Mouse (Mus musculus): Measurements from ENCODE around the gene Lrrk1. TPM values are rescaled to one million over a fixed set of nuclear protein-coding genes. Genes with fewer than 3 reads are reported as not detected.

The Lrrk1 gene
- polyA plus RNA-seq, 1 experiment from 2014 or later = 29.3 TPM

- Histone ChIP-seq H3K4me1 (replicated peaks; ENCODE audit: control insufficient read depth, insufficient read depth, low read length) (peaks cover 24% of the 10 kb centered on the region), H3K36me3 (ENCODE audit: control insufficient read depth, insufficient read depth, low read length) (no peaks in the 10 kb centered on the region), H3K4me2 (ENCODE audit: low read depth, low read length) (peak overlapping the region; percentile 93), H3K27ac (ENCODE audit: low read length) (peak overlapping the region; percentile 84), H3K4me3 (ENCODE audit: low read length) (peak overlapping the region; percentile 90), H3K27me3 (ENCODE audit: control insufficient read depth, insufficient read depth, low read depth, low read length) (no peaks in the 10 kb centered on the region), H3K9ac (ENCODE audit: low read length) (peak overlapping the region; percentile 96), H3K9me3 (ENCODE audit: control insufficient read depth, low read length) (no peaks in the 10 kb centered on the region)
- ATAC-seq (ENCODE audit: low read depth) = peak; percentile 8; the same call in 1 of the 2 replicates
- 2% methylated on average over 13 of the region's 13 CpGs for WGBS
Measured at GRCm38 (mm10) chr7:66387419-66387812, 734 bp downstream of the Lrrk1 start.

DNA sequence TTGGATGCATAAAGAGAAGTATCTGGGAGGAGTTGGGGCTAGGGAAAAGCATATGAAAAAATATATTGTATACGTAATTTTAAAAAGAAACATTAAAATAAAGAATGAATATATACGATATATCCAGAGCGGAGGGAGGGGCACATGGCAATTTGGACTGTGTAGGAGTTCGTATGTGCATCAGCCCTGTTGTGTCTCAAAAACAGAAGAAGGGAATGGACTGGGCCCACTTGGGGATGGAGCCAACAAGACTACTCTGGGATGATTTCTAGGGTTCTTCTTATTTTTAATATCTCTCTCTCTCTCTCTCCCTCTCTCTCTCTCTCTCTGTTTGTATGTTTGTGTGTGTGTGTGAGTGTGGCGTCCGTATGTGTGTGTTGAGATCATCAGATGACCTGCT, 1.7 kb downstream of the Lrrk1 start:
- H3K4me2 ChIP-seq (ENCODE audit: low read depth, low read length) = no peak overlapping the region; the same call in 1 of the 2 replicates

DNA sequence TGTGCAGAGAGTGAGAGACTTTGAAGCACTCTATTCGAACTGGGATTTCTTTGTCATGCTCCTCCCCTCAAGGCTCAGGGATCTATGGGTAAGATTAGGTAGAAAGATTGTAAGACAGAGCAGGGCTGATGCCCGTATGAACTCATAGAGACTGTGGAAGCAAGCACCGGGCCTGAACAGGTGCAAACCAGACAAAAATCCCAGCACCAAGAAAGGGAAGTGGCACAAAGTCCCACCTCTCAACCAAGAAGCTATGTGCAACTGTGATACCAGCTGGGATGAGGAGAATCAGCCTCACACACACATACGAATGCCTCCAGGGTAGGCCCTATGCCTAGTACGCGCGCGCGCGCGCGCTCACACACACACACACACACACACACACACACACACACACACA, 2.3 kb downstream of the Lrrk1 start:
- Histone ChIP-seq H3K4me1 (replicated peaks; ENCODE audit: control insufficient read depth, insufficient read depth, low read length) (peaks cover 24% of the 10 kb centered on the region), H3K36me3 (ENCODE audit: control insufficient read depth, insufficient read depth, low read length) (no peaks in the 10 kb centered on the region), H3K4me3 (ENCODE audit: low read length) (no peak overlapping the region), H3K27me3 (ENCODE audit: control insufficient read depth, insufficient read depth, low read depth, low read length) (no peaks in the 10 kb centered on the region), H3K4me2 (ENCODE audit: low read depth, low read length) (no peak overlapping the region), H3K9me3 (ENCODE audit: control insufficient read depth, low read length) (no peaks in the 10 kb centered on the region), H3K9ac (ENCODE audit: low read length) (no peak overlapping the region), H3K27ac (ENCODE audit: low read length) (no peak overlapping the region)
- WGBS = 91% methylated on average over 12 of the region's 12 CpGs
- no peak for ATAC-seq (ENCODE audit: low read depth)

More for the DNA sequence above, 1.7 kb downstream of the Lrrk1 start:
- no peak overlapping the region for H3K9ac ChIP-seq (ENCODE audit: low read length)
- no peaks in the 10 kb centered on the region for H3K9me3 ChIP-seq (ENCODE audit: control insufficient read depth, low read length)
- H3K27ac ChIP-seq (ENCODE audit: low read length) = no peak overlapping the region
- H3K36me3 ChIP-seq (ENCODE audit: control insufficient read depth, insufficient read depth, low read length) = no peaks in the 10 kb centered on the region
- H3K4me3 ChIP-seq (ENCODE audit: low read length) = no peak overlapping the region
- ATAC-seq (ENCODE audit: low read depth) = no peak
- WGBS = 89% methylated on average over 6 of the region's 6 CpGs
- H3K27me3 ChIP-seq (ENCODE audit: control insufficient read depth, insufficient read depth, low read depth, low read length) = no peaks in the 10 kb centered on the region
- peaks cover 24% of the 10 kb centered on the region for H3K4me1 ChIP-seq (replicated peaks; ENCODE audit: control insufficient read depth, insufficient read depth, low read length)

DNA sequence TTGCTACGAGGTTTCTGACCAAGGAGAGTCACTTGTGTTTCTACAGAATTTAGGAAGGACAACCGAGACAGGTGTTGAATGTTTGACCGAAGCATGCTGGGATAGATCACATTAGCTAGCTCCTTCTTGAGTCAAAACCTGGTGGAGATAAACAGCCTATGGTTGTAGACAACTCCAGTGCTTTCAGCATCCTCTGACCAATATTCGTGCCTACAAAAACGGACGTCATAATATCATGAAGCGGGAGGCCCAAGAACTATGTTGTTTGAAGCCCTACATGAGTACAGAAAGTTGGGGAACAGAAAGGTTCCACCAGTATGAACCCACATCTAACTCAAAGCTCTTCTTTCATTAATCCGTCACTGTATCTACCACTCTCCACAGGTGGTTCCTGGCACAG, 3.3 kb downstream of the Lrrk1 start:
- no peak overlapping the region for H3K4me2 ChIP-seq (ENCODE audit: low read depth, low read length)
- no peak overlapping the region for H3K4me3 ChIP-seq (ENCODE audit: low read length)
- no peaks in the 10 kb centered on the region for H3K27me3 ChIP-seq (ENCODE audit: control insufficient read depth, insufficient read depth, low read depth, low read length)
- H3K27ac ChIP-seq (ENCODE audit: low read length) = no peak overlapping the region
- peaks cover 24% of the 10 kb centered on the region for H3K4me1 ChIP-seq (replicated peaks; ENCODE audit: control insufficient read depth, insufficient read depth, low read length)
- no peak for ATAC-seq (ENCODE audit: low read depth)
- H3K9me3 ChIP-seq (ENCODE audit: control insufficient read depth, low read length) = no peaks in the 10 kb centered on the region
- peaks cover 4% of the 10 kb centered on the region; the same call in 1 of the 2 replicates for H3K36me3 ChIP-seq (ENCODE audit: control insufficient read depth, insufficient read depth, low read length)
- WGBS = 78% methylated on average over 8 of the region's 8 CpGs
- no peak overlapping the region for H3K9ac ChIP-seq (ENCODE audit: low read length)

GRCm38 (mm10) chr7:66384213-66384612, 3.9 kb downstream of the Lrrk1 start:
- Histone ChIP-seq H3K36me3 (ENCODE audit: control insufficient read depth, insufficient read depth, low read length) (peaks cover 4% of the 10 kb centered on the region; the same call in 1 of the 2 replicates), H3K9ac (ENCODE audit: low read length) (peak overlapping the region; percentile 2; the same call in 1 of the 2 replicates), H3K4me3 (ENCODE audit: low read length) (no peak overlapping the region), H3K9me3 (ENCODE audit: control insufficient read depth, low read length) (no peaks in the 10 kb centered on the region), H3K27ac (ENCODE audit: low read length) (peak overlapping the region; percentile 36), H3K27me3 (ENCODE audit: control insufficient read depth, insufficient read depth, low read depth, low read length) (no peaks in the 10 kb centered on the region), H3K4me1 (replicated peaks; ENCODE audit: control insufficient read depth, insufficient read depth, low read length) (peaks cover 24% of the 10 kb centered on the region), H3K4me2 (ENCODE audit: low read depth, low read length) (0 out of 2 replicates have a peak overlapping the region, but pooled peaks have one; percentile 2)
- no peak for ATAC-seq (ENCODE audit: low read depth)
- WGBS = 35% methylated on average over 5 of the region's 5 CpGs

DNA sequence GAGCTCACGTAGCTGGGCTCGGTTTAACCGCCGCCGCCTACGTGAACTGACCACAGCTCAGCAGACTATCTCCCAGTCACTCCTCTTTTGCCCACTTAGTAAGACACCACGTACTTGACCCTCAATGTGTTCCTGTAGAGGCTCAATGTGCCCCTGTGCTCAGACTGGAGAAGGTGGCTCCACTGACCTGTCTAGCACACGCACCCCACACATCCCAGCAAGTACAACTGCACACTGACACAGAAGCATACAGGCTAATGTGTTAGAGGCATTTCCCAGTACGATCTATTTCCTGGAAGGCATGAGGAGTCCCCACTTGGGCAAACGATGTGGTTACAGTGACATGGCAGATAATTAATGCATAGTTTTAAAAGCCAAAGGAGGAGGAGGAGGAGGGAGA, 11.6 kb downstream of the Lrrk1 start:
- Histone ChIP-seq H3K36me3 (ENCODE audit: control insufficient read depth, insufficient read depth, low read length) (peaks cover 4% of the 10 kb centered on the region; the same call in 1 of the 2 replicates), H3K4me1 (replicated peaks; ENCODE audit: control insufficient read depth, insufficient read depth, low read length) (peaks cover 7% of the 10 kb centered on the region), H3K4me2 (ENCODE audit: low read depth, low read length) (peak overlapping the region; percentile 35), H3K9ac (ENCODE audit: low read length) (peak overlapping the region; percentile 21; the same call in 1 of the 2 replicates), H3K27me3 (ENCODE audit: control insufficient read depth, insufficient read depth, low read depth, low read length) (no peaks in the 10 kb centered on the region), H3K4me3 (ENCODE audit: low read length) (peak overlapping the region; percentile 13), H3K9me3 (ENCODE audit: control insufficient read depth, low read length) (no peaks in the 10 kb centered on the region), H3K27ac (ENCODE audit: low read length) (peak overlapping the region; percentile 91)
- peak; percentile 55 for ATAC-seq (ENCODE audit: low read depth)
- 55% methylated on average over 10 of the region's 10 CpGs for WGBS

DNA sequence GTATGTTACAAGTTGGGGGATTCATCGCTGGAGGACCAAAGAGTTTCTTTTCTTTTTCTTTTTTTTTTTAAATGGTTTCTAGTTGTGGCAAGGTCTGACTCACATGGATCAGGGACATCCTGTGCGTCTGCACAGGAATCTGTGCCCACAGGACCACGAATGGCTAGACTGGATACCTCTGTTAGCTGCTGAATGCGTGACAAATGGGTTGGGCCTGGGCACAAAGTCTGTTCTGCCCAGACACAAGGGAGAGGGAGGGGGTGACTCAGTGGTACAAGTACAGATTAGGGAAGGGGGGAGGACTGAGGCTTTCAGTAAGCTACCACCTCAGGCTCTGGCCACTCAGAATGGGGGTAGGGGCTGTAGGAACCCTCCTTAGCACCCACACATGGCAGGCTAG, 12.4 kb downstream of the Lrrk1 start:
- peak overlapping the region; percentile 35 for H3K4me2 ChIP-seq (ENCODE audit: low read depth, low read length)
- H3K4me1 ChIP-seq (replicated peaks; ENCODE audit: control insufficient read depth, insufficient read depth, low read length) = peaks cover 7% of the 10 kb centered on the region
- no peaks in the 10 kb centered on the region for H3K9me3 ChIP-seq (ENCODE audit: control insufficient read depth, low read length)
- peak overlapping the region; percentile 21 for H3K9ac ChIP-seq (ENCODE audit: low read length)
- 84% methylated on average over 4 of the region's 4 CpGs for WGBS
- no peak for ATAC-seq (ENCODE audit: low read depth)
- no peak overlapping the region for H3K4me3 ChIP-seq (ENCODE audit: low read length)
- H3K27me3 ChIP-seq (ENCODE audit: control insufficient read depth, insufficient read depth, low read depth, low read length) = no peaks in the 10 kb centered on the region
- H3K36me3 ChIP-seq (ENCODE audit: control insufficient read depth, insufficient read depth, low read length) = peaks cover 4% of the 10 kb centered on the region; the same call in 1 of the 2 replicates
- peak overlapping the region; percentile 91 for H3K27ac ChIP-seq (ENCODE audit: low read length)

DNA sequence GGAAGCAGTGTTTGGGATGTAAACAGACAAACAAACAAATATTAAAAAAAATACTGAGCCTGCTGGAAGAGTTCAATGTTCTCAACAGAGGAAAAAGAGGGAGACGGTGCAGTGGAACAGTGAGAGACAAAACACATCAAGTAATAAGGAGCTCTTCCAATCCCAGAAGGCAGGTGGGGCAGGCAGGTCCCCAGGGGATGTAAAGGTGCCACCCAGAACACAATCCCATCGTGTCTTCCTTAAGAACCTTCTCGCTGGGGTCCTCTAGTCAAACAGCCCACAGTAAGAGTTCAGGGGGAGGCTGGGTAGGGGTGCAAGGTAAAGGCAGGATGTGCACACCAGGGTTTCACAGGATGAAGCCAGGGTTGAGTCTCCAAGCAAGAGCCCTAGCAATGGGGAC, 14.8 kb downstream of the Lrrk1 start:
- Histone ChIP-seq H3K27me3 (ENCODE audit: control insufficient read depth, insufficient read depth, low read depth, low read length) (no peaks in the 10 kb centered on the region), H3K9ac (ENCODE audit: low read length) (no peak overlapping the region), H3K27ac (ENCODE audit: low read length) (no peak overlapping the region), H3K36me3 (ENCODE audit: control insufficient read depth, insufficient read depth, low read length) (no peaks in the 10 kb centered on the region), H3K4me3 (ENCODE audit: low read length) (no peak overlapping the region), H3K4me1 (replicated peaks; ENCODE audit: control insufficient read depth, insufficient read depth, low read length) (peaks cover 18% of the 10 kb centered on the region), H3K4me2 (ENCODE audit: low read depth, low read length) (no peak overlapping the region), H3K9me3 (ENCODE audit: control insufficient read depth, low read length) (no peaks in the 10 kb centered on the region)
- ATAC-seq (ENCODE audit: low read depth) = no peak
- 85% methylated on average over 3 of the region's 3 CpGs for WGBS

- H3K4me2 ChIP-seq (ENCODE audit: low read depth, low read length) = no peak overlapping the region
- H3K27me3 ChIP-seq (ENCODE audit: control insufficient read depth, insufficient read depth, low read depth, low read length) = no peaks in the 10 kb centered on the region
- peaks cover 15% of the 10 kb centered on the region for H3K4me1 ChIP-seq (replicated peaks; ENCODE audit: control insufficient read depth, insufficient read depth, low read length)
- H3K9me3 ChIP-seq (ENCODE audit: control insufficient read depth, low read length) = no peaks in the 10 kb centered on the region
- no peak for ATAC-seq (ENCODE audit: low read depth)
- H3K36me3 ChIP-seq (ENCODE audit: control insufficient read depth, insufficient read depth, low read length) = no peaks in the 10 kb centered on the region
- no peak overlapping the region for H3K4me3 ChIP-seq (ENCODE audit: low read length)
- no peak overlapping the region for H3K27ac ChIP-seq (ENCODE audit: low read length)
- H3K9ac ChIP-seq (ENCODE audit: low read length) = no peak overlapping the region
- WGBS = 85% methylated on average over 6 of the region's 6 CpGs
Measured at GRCm38 (mm10) chr7:66370970-66371369, 17.2 kb downstream of the Lrrk1 start.
